Mouse (Mus musculus): ENCODE results near the gene Rpa1. TPM values are rescaled to one million over a fixed set of nuclear protein-coding genes. Genes with fewer than 3 reads are reported as not detected.

Gene Rpa1
- polyA plus RNA-seq, 1 experiment from 2014 or later, result 154 TPM

GRCm38 (mm10) chr11:75340076-75340475 lies 8.0 kb downstream of the Rpa1 start:
- no peak overlapping the region for H3K9ac ChIP-seq (ENCODE audit: low read length)
- no peaks in the 10 kb centered on the region for H3K27me3 ChIP-seq (ENCODE audit: control insufficient read depth, insufficient read depth, low read length)
- no peak for DNase-seq (ENCODE audit: low spot score)
- H3K4me3 ChIP-seq (ENCODE audit: low read depth, low read length), result no peak overlapping the region
- H3K9me3 ChIP-seq (ENCODE audit: control insufficient read depth, low read length), result no peaks in the 10 kb centered on the region
- no peak overlapping the region for H3K27ac ChIP-seq (replicated peaks; ENCODE audit: low read depth, low read length)
- no peak overlapping the region for H3K4me2 ChIP-seq (ENCODE audit: low read depth, severe bottlenecking)
- no peak for ATAC-seq (ENCODE audit: insufficient number of reproducible peaks, low FRiP score, low TSS enrichment, low read depth)
- H3K4me1 ChIP-seq (ENCODE audit: control insufficient read depth, insufficient read depth, low read length), result no peaks in the 10 kb centered on the region
- H3K36me3 ChIP-seq (ENCODE audit: control insufficient read depth, insufficient read depth, low read length), result peaks cover 13% of the 10 kb centered on the region
- 91% methylated on average over 14 of the region's 14 CpGs for WGBS

GRCm38 (mm10) chr11:75337246-75337645 lies 10.9 kb downstream of the Rpa1 start:
- H3K4me1 ChIP-seq (ENCODE audit: control insufficient read depth, insufficient read depth, low read length), result no peaks in the 10 kb centered on the region
- ATAC-seq (ENCODE audit: insufficient number of reproducible peaks, low FRiP score, low TSS enrichment, low read depth), result no peak
- WGBS, result 93% methylated on average over 7 of the region's 7 CpGs

DNA sequence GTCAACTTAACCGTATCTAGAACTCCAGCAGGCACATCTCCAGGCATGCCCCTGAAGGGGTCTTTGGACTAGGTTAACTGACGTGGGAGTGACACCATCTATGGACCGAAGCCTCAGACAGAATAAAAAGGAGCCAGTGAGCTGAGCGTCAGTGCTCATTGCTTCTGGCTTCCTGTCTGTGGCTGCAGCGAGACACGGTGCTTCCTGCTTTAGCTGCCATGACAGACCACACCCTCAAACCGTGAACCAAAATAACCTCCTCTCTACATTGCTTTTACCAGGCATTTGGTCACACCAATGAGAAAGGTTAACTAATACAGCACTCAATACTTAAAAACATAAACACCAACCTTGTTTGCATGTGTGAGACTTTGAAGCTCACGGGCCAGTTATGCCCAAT lies 11.4 kb downstream of the Rpa1 start:
- H3K36me3 ChIP-seq (ENCODE audit: control insufficient read depth, insufficient read depth, low read length), result peaks cover 13% of the 10 kb centered on the region
- DNase-seq (ENCODE audit: low spot score), result no peak
- no peak overlapping the region for H3K4me2 ChIP-seq (ENCODE audit: low read depth, severe bottlenecking)
- no peak overlapping the region for H3K9ac ChIP-seq (ENCODE audit: low read length)
- WGBS, result 85% methylated on average over 8 of the region's 8 CpGs
- no peaks in the 10 kb centered on the region for H3K9me3 ChIP-seq (ENCODE audit: control insufficient read depth, low read length)
- ATAC-seq (ENCODE audit: insufficient number of reproducible peaks, low FRiP score, low TSS enrichment, low read depth), result no peak
- H3K4me3 ChIP-seq (ENCODE audit: low read depth, low read length), result no peak overlapping the region
- no peaks in the 10 kb centered on the region for H3K4me1 ChIP-seq (ENCODE audit: control insufficient read depth, insufficient read depth, low read length)
- H3K27ac ChIP-seq (replicated peaks; ENCODE audit: low read depth, low read length), result no peak overlapping the region
- no peaks in the 10 kb centered on the region for H3K27me3 ChIP-seq (ENCODE audit: control insufficient read depth, insufficient read depth, low read length)

More at GRCm38 (mm10) chr11:75337246-75337645, 10.9 kb downstream of the Rpa1 start:
- no peaks in the 10 kb centered on the region for H3K27me3 ChIP-seq (ENCODE audit: control insufficient read depth, insufficient read depth, low read length)
- no peaks in the 10 kb centered on the region for H3K9me3 ChIP-seq (ENCODE audit: control insufficient read depth, low read length)
- no peak overlapping the region for H3K4me2 ChIP-seq (ENCODE audit: low read depth, severe bottlenecking)
- H3K4me3 ChIP-seq (ENCODE audit: low read depth, low read length), result no peak overlapping the region
- peaks cover 13% of the 10 kb centered on the region for H3K36me3 ChIP-seq (ENCODE audit: control insufficient read depth, insufficient read depth, low read length)
- DNase-seq (ENCODE audit: low spot score), result no peak
- no peak overlapping the region for H3K27ac ChIP-seq (replicated peaks; ENCODE audit: low read depth, low read length)
- H3K9ac ChIP-seq (ENCODE audit: low read length), result no peak overlapping the region

DNA sequence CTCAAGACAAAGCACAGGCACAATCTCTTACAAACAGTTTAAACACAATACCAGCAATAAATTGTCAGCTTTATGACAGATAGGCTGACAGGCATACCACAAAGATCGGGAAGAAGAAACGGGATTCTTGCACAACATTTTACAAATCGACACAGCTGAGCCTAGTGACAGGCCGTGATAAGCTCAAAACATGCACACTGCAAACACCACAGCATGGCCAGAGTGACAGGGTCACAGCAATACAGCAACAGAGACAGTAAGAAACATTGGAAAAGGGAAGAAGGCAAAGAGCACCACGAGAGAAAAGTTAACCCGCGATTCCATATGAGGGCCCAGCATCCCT lies 22.2 kb downstream of the Rpa1 start:
- 87% methylated on average over 7 of the region's 7 CpGs for WGBS
- DNase-seq (ENCODE audit: low spot score), result no peak
- H3K4me3 ChIP-seq (ENCODE audit: low read depth, low read length), result no peak overlapping the region
- H3K4me1 ChIP-seq (ENCODE audit: control insufficient read depth, insufficient read depth, low read length), result 0 out of 2 replicates have a peak, but pooled peaks cover 3% of the 10 kb centered on the region
- no peak overlapping the region for H3K27ac ChIP-seq (replicated peaks; ENCODE audit: low read depth, low read length)
- H3K9ac ChIP-seq (ENCODE audit: low read length), result no peak overlapping the region
- no peak for ATAC-seq (ENCODE audit: insufficient number of reproducible peaks, low FRiP score, low TSS enrichment, low read depth)
- no peak overlapping the region for H3K4me2 ChIP-seq (ENCODE audit: low read depth, severe bottlenecking)
- H3K36me3 ChIP-seq (ENCODE audit: control insufficient read depth, insufficient read depth, low read length), result 0 out of 2 replicates have a peak, but pooled peaks cover 5% of the 10 kb centered on the region
- H3K9me3 ChIP-seq (ENCODE audit: control insufficient read depth, low read length), result no peaks in the 10 kb centered on the region
- no peaks in the 10 kb centered on the region for H3K27me3 ChIP-seq (ENCODE audit: control insufficient read depth, insufficient read depth, low read length)

DNA sequence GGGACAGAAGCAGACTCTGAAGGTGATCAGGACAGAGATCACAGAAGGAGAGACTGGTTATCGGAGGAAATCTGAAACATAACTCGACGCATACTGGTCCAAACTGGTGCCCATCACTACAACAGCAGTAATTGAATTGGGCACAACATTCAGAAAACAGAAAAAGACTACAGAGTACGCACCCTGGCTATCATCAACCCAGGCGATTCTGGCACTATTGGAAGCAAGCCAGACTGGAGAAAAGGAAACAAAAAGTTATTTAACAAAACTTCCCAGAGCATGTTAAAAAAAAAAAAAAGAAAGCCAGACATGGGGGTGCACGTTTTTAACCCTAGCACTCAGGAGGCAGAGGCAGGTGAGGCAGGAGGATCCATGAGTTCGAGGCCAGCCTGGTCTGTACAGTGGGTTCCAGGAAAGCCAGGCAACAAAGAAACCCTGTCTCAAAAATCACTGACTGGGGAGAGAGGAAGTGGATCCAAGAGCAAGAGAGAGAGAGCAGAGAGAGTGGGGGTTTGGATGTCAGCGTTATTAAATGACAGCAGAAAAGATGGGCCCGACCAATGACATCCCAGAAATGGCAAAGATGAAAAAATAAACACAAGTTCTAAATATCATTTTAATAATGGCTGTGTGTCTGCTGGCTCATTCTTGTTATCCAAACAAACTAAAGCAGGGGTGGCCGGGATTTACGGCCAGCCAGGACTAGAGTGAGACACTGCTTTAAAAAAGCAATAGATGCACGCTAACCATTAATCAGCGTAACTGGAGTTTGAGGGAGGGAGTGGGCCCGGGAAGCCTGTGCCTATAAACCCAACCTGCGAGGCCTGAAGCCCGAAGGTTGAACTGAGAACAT lies 22.8 kb downstream of the Rpa1 start:
- Histone ChIP-seq H3K27me3 (ENCODE audit: control insufficient read depth, insufficient read depth, low read length) (no peaks in the 10 kb centered on the region), H3K4me1 (ENCODE audit: control insufficient read depth, insufficient read depth, low read length) (0 out of 2 replicates have a peak, but pooled peaks cover 3% of the 10 kb centered on the region), H3K9ac (ENCODE audit: low read length) (no peak overlapping the region; the same call in 1 of the 2 replicates), H3K27ac (replicated peaks; ENCODE audit: low read depth, low read length) (no peak overlapping the region), H3K9me3 (ENCODE audit: control insufficient read depth, low read length) (no peaks in the 10 kb centered on the region), H3K4me2 (ENCODE audit: low read depth, severe bottlenecking) (no peak overlapping the region), H3K36me3 (ENCODE audit: control insufficient read depth, insufficient read depth, low read length) (0 out of 2 replicates have a peak, but pooled peaks cover 5% of the 10 kb centered on the region), H3K4me3 (ENCODE audit: low read depth, low read length) (no peak overlapping the region)
- ATAC-seq (ENCODE audit: insufficient number of reproducible peaks, low FRiP score, low TSS enrichment, low read depth), result no peak
- no peak for DNase-seq (ENCODE audit: low spot score)
- WGBS, result 79% methylated on average over 16 of the region's 16 CpGs

GRCm38 (mm10) chr11:75324433-75324832 lies 23.7 kb downstream of the Rpa1 start:
- H3K9ac ChIP-seq (ENCODE audit: low read length), result no peak overlapping the region

GRCm38 (mm10) chr11:75323326-75323737 lies 24.8 kb downstream of the Rpa1 start:
- H3K9ac ChIP-seq (ENCODE audit: low read length), result no peak overlapping the region
- H3K36me3 ChIP-seq (ENCODE audit: control insufficient read depth, insufficient read depth, low read length), result peaks cover 6% of the 10 kb centered on the region; the same call in 1 of the 2 replicates
- H3K9me3 ChIP-seq (ENCODE audit: control insufficient read depth, low read length), result no peaks in the 10 kb centered on the region
- H3K4me1 ChIP-seq (ENCODE audit: control insufficient read depth, insufficient read depth, low read length), result 0 out of 2 replicates have a peak, but pooled peaks cover 3% of the 10 kb centered on the region
- DNase-seq (ENCODE audit: low spot score) (no peak), ATAC-seq (ENCODE audit: insufficient number of reproducible peaks, low FRiP score, low TSS enrichment, low read depth) (no peak)
- no peak overlapping the region for H3K4me2 ChIP-seq (ENCODE audit: low read depth, severe bottlenecking)
- WGBS, result 87% methylated on average over 8 of the region's 8 CpGs
- H3K27me3 ChIP-seq (ENCODE audit: control insufficient read depth, insufficient read depth, low read length), result no peaks in the 10 kb centered on the region
- H3K4me3 ChIP-seq (ENCODE audit: low read depth, low read length), result no peak overlapping the region
- no peak overlapping the region for H3K27ac ChIP-seq (replicated peaks; ENCODE audit: low read depth, low read length)

More at GRCm38 (mm10) chr11:75324433-75324832, 23.7 kb downstream of the Rpa1 start:
- Histone ChIP-seq H3K36me3 (ENCODE audit: control insufficient read depth, insufficient read depth, low read length) (0 out of 2 replicates have a peak, but pooled peaks cover 5% of the 10 kb centered on the region), H3K4me2 (ENCODE audit: low read depth, severe bottlenecking) (no peak overlapping the region), H3K9me3 (ENCODE audit: control insufficient read depth, low read length) (no peaks in the 10 kb centered on the region), H3K4me3 (ENCODE audit: low read depth, low read length) (no peak overlapping the region), H3K27ac (replicated peaks; ENCODE audit: low read depth, low read length) (no peak overlapping the region), H3K4me1 (ENCODE audit: control insufficient read depth, insufficient read depth, low read length) (0 out of 2 replicates have a peak, but pooled peaks cover 3% of the 10 kb centered on the region), H3K27me3 (ENCODE audit: control insufficient read depth, insufficient read depth, low read length) (no peaks in the 10 kb centered on the region)
- no peak for ATAC-seq (ENCODE audit: insufficient number of reproducible peaks, low FRiP score, low TSS enrichment, low read depth)
- DNase-seq (ENCODE audit: low spot score), result no peak
- WGBS, result 94% methylated on average over 2 of the region's 2 CpGs

GRCm38 (mm10) chr11:75319246-75319645 lies 28.9 kb downstream of the Rpa1 start:
- H3K27me3 ChIP-seq (ENCODE audit: control insufficient read depth, insufficient read depth, low read length), result no peaks in the 10 kb centered on the region
- no peak overlapping the region for H3K4me3 ChIP-seq (ENCODE audit: low read depth, low read length)
- no peak overlapping the region for H3K4me2 ChIP-seq (ENCODE audit: low read depth, severe bottlenecking)
- no peak for ATAC-seq (ENCODE audit: insufficient number of reproducible peaks, low FRiP score, low TSS enrichment, low read depth)
- DNase-seq (ENCODE audit: low spot score), result no peak
- 64% methylated on average over 5 of the region's 5 CpGs for WGBS
- no peaks in the 10 kb centered on the region for H3K9me3 ChIP-seq (ENCODE audit: control insufficient read depth, low read length)
- no peaks in the 10 kb centered on the region for H3K4me1 ChIP-seq (ENCODE audit: control insufficient read depth, insufficient read depth, low read length)
- H3K27ac ChIP-seq (replicated peaks; ENCODE audit: low read depth, low read length), result no peak overlapping the region
- H3K36me3 ChIP-seq (ENCODE audit: control insufficient read depth, insufficient read depth, low read length), result peaks cover 13% of the 10 kb centered on the region
- no peak overlapping the region for H3K9ac ChIP-seq (ENCODE audit: low read length)
